Mouse (Mus musculus) neutrophil, adult 5-6 weeks (primary cell): ENCODE measurements around the gene Gde1. TPM values are rescaled to one million over a fixed set of nuclear protein-coding genes. Genes with fewer than 3 reads are reported as not detected.

ENCODE experiments used
- ATAC-seq: fragments of 151-379, 151-347 bp; 2 replicates; pipeline ENCODE4 v1.8.0; 2017; ENCODE audit warnings: mild to moderate bottlenecking, moderate TSS enrichment; ENCODE audit not compliant: insufficient number of reproducible peaks, poor library complexity, low FRiP score, severe bottlenecking; ENCODE audit errors: extremely low read depth
- total RNA-seq: library from RNA; stranded (forward); fragments of 200-1000 nt; gene quantifications from 2 replicates; pipeline ENCODE4 v1.2.3, GENCODE M21; 2017

The Gde1 gene
- total RNA-seq, 1 experiment from 2014 or later = 22.5 TPM

- no peak for ATAC-seq
Measured at GRCm38 (mm10) chr7:118710776-118711175, 5.2 kb upstream of the Gde1 start.

GRCm38 (mm10) chr7:118708002-118708401, 2.4 kb upstream of the Gde1 start:
- no peak for ATAC-seq

DNA sequence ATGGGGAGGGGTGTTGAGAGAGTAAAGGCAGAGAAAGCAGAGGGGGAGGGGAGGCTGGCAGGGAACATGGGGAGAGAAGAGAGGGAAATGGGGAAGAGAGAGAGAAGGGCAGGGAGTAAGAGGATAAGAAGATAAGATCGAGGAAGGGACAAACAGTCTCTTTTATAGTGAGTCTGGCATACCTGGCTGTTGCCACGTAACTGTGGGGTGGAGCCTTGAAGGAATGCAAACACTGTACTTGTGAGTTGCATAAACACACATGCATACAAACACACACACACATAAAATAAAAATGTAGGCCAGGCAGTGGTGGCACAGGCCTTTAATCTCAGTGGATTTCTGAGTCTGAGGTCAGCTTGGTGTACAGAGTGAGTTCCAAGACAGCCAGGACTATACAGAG, 1.6 kb upstream of the Gde1 start:
- no peak for ATAC-seq

GRCm38 (mm10) chr7:118706488-118706887, 910 bp upstream of the Gde1 start:
- ATAC-seq = no peak

DNA sequence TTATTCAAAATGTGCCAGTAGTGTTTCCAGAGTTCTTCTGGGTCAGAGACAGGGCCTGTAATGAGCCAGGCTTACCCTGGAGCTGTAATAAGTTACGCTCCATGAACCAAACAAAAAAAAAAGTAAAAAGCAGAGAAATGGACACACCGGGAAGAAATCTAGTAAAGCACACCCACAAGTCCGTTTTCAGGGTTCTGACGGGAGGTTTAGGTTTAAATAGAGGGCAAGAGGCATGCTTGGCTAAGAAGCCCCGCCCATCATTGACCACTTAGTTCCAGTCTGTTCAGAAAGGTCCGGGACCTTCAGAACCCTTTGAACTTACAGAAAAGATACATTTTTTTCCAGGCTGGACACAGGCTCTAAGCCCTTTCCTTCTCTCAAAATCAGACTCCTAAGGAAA, 473 bp upstream of the Gde1 start:
- ATAC-seq = no peak

- no peak for ATAC-seq
Measured at GRCm38 (mm10) chr7:118704001-118704850, 1.4 kb downstream of the Gde1 start.

DNA sequence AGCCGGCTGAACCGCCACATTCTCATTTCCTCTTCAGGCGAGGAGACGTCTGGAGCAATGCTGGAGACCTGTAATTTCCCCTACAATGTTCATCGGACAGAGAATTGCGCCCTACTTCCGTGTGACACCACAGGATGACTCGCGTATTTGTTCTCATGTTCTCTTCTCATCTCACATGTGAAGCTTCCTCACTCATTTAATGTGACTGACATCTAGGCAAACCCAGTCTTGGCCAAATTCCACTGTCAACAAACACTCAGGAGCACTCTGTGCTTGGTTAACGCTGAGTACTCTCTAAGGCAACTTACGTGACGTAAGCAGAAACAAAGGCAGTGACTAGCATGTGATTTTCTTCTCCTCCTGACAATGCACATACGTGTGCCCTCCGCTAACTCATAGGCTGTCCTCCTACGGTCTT, 2.4 kb downstream of the Gde1 start:
- ATAC-seq = peak; percentile 59

DNA sequence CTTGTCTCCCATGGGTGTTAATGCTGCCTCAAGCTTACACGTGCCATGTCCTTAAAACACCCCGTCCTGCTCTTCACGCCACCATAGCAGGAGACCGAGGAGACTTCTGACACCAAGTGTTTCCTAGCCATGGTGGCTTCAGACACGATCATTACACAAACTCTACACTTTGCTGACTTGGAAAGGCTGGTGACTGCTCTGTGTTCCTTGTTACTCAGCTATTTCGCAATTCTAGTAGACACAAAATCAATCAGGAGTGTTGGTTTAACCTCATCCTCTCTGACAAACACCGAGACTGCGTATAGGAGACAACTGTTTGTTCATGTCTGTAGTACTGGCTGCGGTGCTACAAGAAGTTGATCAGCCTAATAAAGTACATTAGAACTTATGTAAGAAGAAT, 6.7 kb downstream of the Gde1 start:
- ATAC-seq = no peak

GRCm38 (mm10) chr7:118697168-118697567, 8.4 kb downstream of the Gde1 start:
- ATAC-seq = no peak

DNA sequence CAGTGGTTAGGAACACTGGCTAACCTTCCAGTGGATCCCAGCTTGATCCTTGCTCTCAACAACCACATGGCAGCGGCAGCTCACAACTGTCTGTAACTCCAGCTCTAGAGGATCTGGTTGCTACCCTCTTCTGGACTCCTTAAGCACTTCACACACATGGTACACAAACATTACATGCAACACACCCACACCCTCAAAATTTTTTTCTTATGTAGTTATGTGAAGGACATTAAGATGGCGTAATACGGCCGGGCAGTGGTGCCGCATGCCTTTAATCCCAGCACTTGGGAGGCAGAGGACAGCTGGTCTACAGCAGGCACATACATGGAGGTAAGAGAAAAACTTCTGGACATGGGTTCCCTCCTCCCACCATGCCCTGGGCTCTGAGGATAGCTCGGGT, 9.4 kb downstream of the Gde1 start:
- no peak for ATAC-seq

GRCm38 (mm10) chr7:118691287-118691686, 14.3 kb downstream of the Gde1 start:
- no peak for ATAC-seq

DNA sequence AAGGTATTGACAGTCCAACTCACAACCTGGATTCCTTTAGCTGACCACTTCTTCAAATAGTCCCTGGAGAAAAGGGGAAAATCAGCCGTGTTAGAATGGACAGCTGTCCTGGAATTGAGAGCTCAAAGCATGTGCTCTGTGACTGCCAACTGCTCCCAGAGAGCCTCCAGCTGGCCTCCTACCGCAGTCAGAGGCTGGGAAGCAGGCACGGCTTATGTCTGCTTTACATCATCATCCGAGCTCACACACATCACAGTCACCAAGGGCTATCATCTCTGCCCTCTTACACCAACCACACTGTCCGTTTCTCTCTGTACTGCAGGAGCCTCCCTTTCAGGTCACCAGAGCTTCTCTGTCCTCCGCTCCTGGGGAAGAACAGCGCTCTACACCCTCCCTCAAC, 16.5 kb downstream of the Gde1 start:
- no peak for ATAC-seq

- ATAC-seq = peak; percentile 61; the same call in 1 of the 2 replicates
Measured at GRCm38 (mm10) chr7:118688199-118688598, 17.4 kb downstream of the Gde1 start.

- ATAC-seq = no peak
Measured at GRCm38 (mm10) chr7:118676826-118677225, 28.8 kb downstream of the Gde1 start.

GRCm38 (mm10) chr7:118670142-118670541, 35.4 kb downstream of the Gde1 start:
- ATAC-seq = no peak

DNA sequence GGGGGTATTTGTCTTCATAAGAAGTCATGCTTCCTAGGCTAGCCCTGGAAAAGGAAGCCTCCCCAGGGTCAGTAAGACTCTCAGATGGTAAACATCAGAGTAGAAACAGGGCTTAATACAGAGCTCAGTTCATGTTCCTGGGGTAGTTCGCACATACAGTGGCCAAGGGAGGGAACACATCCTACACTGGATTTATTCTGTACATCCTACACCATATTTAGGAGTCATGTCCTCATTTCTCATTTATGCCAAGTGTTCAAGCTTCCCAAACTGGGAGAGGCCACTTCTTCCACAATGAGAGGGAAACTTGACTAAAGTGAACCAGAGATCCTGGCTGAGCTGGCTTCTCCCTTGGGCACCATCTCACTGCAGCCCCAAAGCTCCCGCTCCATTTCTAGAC, 37.8 kb downstream of the Gde1 start:
- no peak for ATAC-seq

DNA sequence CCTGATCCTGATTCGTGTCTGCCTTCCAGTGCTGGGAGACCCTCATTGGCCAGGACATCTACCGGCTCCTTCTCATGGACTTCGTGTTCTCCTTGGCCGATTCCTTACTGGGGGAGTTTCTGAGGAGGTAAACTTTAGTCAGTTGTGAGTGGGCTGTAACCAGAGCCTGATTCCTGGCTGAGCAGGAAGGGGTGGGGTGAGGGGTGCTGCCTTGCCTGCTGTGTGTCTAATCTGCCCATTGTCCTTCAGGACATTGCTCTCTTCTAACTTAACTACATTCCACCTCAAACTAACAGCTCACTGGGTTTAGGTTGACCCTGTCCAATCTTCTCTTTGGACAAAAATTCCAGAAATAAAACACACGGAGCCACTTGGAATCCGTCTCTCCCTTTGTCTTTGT, 48.8 kb downstream of the Gde1 start:
- no peak for ATAC-seq

DNA sequence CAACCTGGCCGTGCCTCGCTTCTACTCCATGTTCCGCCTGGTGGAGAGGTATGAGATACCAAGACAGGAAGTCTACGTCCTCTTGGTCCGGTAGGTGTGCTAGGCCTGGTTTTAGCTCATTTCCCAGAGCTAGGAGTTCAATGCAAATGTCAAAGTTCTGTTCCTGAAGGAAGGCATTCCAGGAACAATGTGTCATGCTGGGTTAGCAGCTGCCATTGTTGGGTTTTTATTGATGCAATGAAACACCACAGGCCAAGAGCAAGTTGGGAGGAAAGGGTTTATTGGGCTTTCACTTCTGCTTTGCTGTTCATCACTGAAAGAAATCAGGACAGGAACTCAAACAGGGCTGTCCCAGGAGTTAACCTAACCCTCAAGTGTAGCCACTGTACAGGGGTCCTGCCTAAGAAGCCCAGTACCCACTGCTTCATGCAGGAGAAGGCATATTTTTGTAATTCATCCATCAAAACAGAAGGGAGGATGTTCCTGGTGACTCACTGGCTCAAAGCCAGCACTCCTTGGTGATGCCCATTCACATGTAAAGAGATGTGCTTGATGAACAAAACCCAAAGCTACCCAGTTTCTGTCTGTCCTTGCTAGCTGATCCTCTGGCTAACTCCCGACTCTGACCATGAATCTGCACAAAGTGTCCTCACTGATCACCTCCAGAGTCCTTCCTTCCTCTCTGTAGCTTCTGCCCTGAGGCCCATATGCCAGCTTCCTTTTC, 52.8 kb downstream of the Gde1 start:
- no peak for ATAC-seq

DNA sequence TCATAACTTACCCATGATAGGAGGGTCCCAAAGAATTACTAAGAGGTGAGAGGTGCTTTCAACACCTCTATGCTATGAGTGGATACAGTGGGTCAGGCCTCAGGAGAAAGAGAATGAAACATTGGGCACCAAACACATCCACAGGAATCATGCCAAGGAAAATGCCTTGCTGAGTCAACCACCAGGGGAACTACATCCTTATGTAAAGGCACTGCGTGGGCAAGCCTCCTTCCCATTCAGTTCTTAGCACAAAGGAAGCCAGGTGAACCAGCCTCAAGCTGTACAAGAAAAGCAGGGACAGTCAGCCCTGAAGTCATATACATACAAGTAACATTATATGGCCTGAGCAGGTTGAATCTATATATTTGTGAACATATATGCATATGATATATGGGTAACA, 54.7 kb downstream of the Gde1 start:
- ATAC-seq = no peak

GRCm38 (mm10) chr7:118650119-118650518, 55.5 kb downstream of the Gde1 start:
- ATAC-seq = no peak
